Mouse (Mus musculus): ENCODE measurements around the gene Csdc2. TPM values are rescaled to one million over a fixed set of nuclear protein-coding genes. Genes with fewer than 3 reads are reported as not detected.

Gene Csdc2
- polyA plus RNA-seq, 1 experiment from 2014 or later = 0.59 TPM

DNA sequence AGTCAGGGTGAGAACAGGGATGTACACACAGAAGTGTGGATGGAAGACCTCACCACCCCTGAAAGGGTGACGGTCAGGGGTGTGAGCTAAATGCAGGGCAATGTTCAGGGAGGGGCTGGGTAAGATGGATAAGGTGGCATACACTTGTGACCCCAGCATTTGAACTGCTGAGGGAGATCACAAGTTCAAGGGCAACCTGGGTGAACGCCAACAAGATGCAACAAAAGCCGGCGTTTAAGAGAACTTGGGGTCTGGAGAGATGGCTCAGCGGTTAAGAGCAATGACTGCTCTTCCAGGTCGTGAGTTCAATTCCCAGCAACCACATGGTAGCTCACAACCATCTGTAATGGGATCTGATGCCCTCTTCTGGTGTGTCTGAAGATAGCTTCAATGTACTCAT is 18.2 kb downstream of the Csdc2 start:
- DNase-seq (no peak), ATAC-seq (no peak)
- no peaks in the 10 kb centered on the region for H3K9me3 ChIP-seq (ENCODE audit: low read length)
- H3K9ac ChIP-seq (replicated peaks) = no peak overlapping the region
- H3K27ac ChIP-seq (ENCODE audit: low read depth) = no peak overlapping the region
- WGBS (ENCODE audit: insufficient replicate concordance) = 89% methylated on average over 6 of the region's 6 CpGs
- H3K4me2 ChIP-seq (ENCODE audit: low read depth, low read length) = no peak overlapping the region
- no peak overlapping the region for H3K4me3 ChIP-seq (ENCODE audit: low read depth, low read length)
- H3K27me3 ChIP-seq (ENCODE audit: insufficient read depth, low read length) = no peaks in the 10 kb centered on the region
- H3K36me3 ChIP-seq (replicated peaks; ENCODE audit: insufficient read depth, low read length) = peaks cover 10% of the 10 kb centered on the region; the same call in 1 of the 2 replicates
- H3K4me1 ChIP-seq (ENCODE audit: insufficient read depth) = peaks cover 7% of the 10 kb centered on the region
- TF ChIP-seq EP300 (IDR thresholded peaks at IDR 0.05; ENCODE audit: low read depth) = no peak
- TF ChIP-seq CTCF (IDR thresholded peaks at IDR 0.05; ENCODE audit: low read depth) = no peak

DNA sequence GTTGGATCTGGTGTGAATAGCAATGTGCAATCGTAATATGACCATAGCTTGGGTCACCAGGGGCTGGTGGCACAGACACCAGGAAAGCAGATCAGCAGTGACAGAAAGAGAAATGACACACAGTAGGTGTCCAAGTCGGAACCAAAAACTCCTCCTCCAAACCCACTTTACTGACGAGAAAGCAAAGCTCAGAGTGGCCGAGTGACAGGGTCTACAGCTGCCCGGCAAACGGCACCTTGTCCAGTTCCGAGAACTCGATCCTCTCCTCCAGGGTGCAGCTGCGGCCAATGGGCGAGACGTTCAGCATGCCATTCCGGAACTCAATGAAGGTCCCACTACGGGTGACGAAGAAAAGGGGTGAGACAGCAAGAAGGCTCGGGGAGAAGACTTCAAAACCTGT is 18.9 kb downstream of the Csdc2 start:
- TF ChIP-seq EP300 (IDR thresholded peaks at IDR 0.05; ENCODE audit: low read depth) (no peak), CTCF (IDR thresholded peaks at IDR 0.05; ENCODE audit: low read depth) (no peak)
- Histone ChIP-seq H3K27me3 (ENCODE audit: insufficient read depth, low read length) (no peaks in the 10 kb centered on the region), H3K9ac (replicated peaks) (no peak overlapping the region), H3K4me2 (ENCODE audit: low read depth, low read length) (no peak overlapping the region), H3K9me3 (ENCODE audit: low read length) (no peaks in the 10 kb centered on the region), H3K4me3 (ENCODE audit: low read depth, low read length) (no peak overlapping the region), H3K4me1 (ENCODE audit: insufficient read depth) (peaks cover 14% of the 10 kb centered on the region), H3K27ac (ENCODE audit: low read depth) (no peak overlapping the region), H3K36me3 (replicated peaks; ENCODE audit: insufficient read depth, low read length) (peaks cover 10% of the 10 kb centered on the region; the same call in 1 of the 2 replicates)
- 93% methylated on average over 15 of the region's 15 CpGs for WGBS (ENCODE audit: insufficient replicate concordance)
- ATAC-seq = no peak
- no peak for DNase-seq

DNA sequence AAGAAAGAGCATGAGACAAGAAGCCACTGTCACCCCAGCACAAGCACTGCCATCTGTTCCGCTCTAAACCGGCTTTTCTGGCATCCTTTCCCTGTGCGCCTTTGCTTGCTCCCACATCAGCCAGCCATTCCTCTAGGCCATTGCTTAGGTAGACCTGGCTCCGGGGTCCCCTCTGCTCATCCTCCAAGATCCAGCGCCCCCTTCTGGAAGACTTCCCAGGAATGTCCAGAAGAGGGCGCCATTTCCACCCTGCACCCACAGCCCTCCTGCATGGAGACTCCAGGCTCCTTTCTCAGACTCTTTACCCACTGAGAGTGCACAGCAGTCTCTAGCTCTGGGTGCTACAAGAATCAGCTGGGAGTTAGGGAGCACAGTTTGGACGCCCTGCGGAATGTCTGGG is 19.9 kb downstream of the Csdc2 start:
- 62% methylated on average over 8 of the region's 8 CpGs for WGBS (ENCODE audit: insufficient replicate concordance)
- TF ChIP-seq CTCF (IDR thresholded peaks at IDR 0.05; ENCODE audit: low read depth) (peak; percentile 95), EP300 (IDR thresholded peaks at IDR 0.05; ENCODE audit: low read depth) (no peak)
- H3K9me3 ChIP-seq (ENCODE audit: low read length) = no peaks in the 10 kb centered on the region
- DNase-seq = peak; percentile 74
- no peak overlapping the region for H3K9ac ChIP-seq (replicated peaks)
- H3K27me3 ChIP-seq (ENCODE audit: insufficient read depth, low read length) = no peaks in the 10 kb centered on the region
- H3K27ac ChIP-seq (ENCODE audit: low read depth) = no peak overlapping the region
- ATAC-seq = no peak
- no peak overlapping the region for H3K4me2 ChIP-seq (ENCODE audit: low read depth, low read length)
- peaks cover 7% of the 10 kb centered on the region; the same call in 1 of the 2 replicates for H3K36me3 ChIP-seq (replicated peaks; ENCODE audit: insufficient read depth, low read length)
- peaks cover 16% of the 10 kb centered on the region for H3K4me1 ChIP-seq (ENCODE audit: insufficient read depth)
- no peak overlapping the region for H3K4me3 ChIP-seq (ENCODE audit: low read depth, low read length)

DNA sequence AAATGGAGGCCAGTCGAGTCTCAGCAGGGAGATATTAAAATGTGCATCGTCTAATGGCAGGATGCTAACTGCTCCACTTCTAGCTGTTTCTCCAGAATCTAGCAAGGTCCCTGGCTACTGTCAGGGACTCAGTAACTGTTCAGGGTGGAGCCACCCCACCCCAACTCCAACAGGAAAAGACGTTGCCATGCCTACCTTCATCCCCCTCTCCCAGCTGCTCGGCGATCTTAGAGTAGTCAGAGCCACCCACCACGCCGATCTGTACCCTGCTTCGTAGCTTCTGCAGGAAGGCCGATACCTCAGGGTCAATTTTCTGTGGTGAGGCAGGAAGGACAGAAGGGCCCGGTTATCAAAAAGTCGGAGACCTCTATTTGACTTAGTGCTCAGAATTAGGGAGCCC is 21.0 kb downstream of the Csdc2 start:
- Histone ChIP-seq H3K9me3 (ENCODE audit: low read length) (no peaks in the 10 kb centered on the region), H3K4me2 (ENCODE audit: low read depth, low read length) (no peak overlapping the region), H3K27ac (ENCODE audit: low read depth) (no peak overlapping the region), H3K4me3 (ENCODE audit: low read depth, low read length) (no peak overlapping the region), H3K4me1 (ENCODE audit: insufficient read depth) (peaks cover 16% of the 10 kb centered on the region), H3K36me3 (replicated peaks; ENCODE audit: insufficient read depth, low read length) (peaks cover 5% of the 10 kb centered on the region; the same call in 1 of the 2 replicates), H3K9ac (replicated peaks) (no peak overlapping the region), H3K27me3 (ENCODE audit: insufficient read depth, low read length) (0 out of 2 replicates have a peak, but pooled peaks cover under 1% of the 10 kb centered on the region)
- whole genome bisulfite sequencing (ENCODE audit: insufficient replicate concordance) = 85% methylated on average over 11 of the region's 11 CpGs
- TF ChIP-seq EP300 (IDR thresholded peaks at IDR 0.05; ENCODE audit: low read depth) (no peak), CTCF (IDR thresholded peaks at IDR 0.05; ENCODE audit: low read depth) (no peak)
- ATAC-seq = no peak
- DNase-seq = no peak

DNA sequence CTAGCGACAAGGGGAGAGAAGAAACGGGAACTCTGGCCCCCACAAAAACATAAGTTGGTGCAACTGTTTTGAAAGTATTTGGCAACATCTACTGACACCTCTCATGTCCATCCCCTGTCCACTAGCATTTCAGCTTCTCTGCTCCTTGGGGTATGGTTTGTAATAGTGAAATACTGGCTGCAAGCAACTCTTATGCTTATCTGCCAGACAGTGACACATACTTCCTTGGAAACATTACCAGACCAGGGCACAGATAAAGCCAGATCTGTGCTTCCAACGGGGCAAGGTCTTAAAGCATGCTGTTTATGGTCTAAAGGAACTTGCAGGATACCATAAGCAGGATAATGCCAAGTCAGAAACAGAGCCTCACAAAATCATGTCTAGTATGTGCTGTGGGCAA is 22.3 kb downstream of the Csdc2 start:
- ATAC-seq (no peak), DNase-seq (no peak)
- Histone ChIP-seq H3K9me3 (ENCODE audit: low read length) (no peaks in the 10 kb centered on the region), H3K27me3 (ENCODE audit: insufficient read depth, low read length) (0 out of 2 replicates have a peak, but pooled peaks cover 4% of the 10 kb centered on the region), H3K4me1 (ENCODE audit: insufficient read depth) (peaks cover 16% of the 10 kb centered on the region), H3K27ac (ENCODE audit: low read depth) (0 out of 2 replicates have a peak overlapping the region, but pooled peaks have one; percentile 25), H3K4me2 (ENCODE audit: low read depth, low read length) (peak overlapping the region; percentile 99; the same call in 1 of the 2 replicates), H3K36me3 (replicated peaks; ENCODE audit: insufficient read depth, low read length) (peaks cover 5% of the 10 kb centered on the region; the same call in 1 of the 2 replicates), H3K4me3 (ENCODE audit: low read depth, low read length) (no peak overlapping the region), H3K9ac (replicated peaks) (no peak overlapping the region)
- no peak for TF ChIP-seq EP300 (IDR thresholded peaks at IDR 0.05; ENCODE audit: low read depth)
- TF ChIP-seq CTCF (IDR thresholded peaks at IDR 0.05; ENCODE audit: low read depth) = no peak
- 46% methylated on average over 3 of the region's 3 CpGs for WGBS (ENCODE audit: insufficient replicate concordance)

DNA sequence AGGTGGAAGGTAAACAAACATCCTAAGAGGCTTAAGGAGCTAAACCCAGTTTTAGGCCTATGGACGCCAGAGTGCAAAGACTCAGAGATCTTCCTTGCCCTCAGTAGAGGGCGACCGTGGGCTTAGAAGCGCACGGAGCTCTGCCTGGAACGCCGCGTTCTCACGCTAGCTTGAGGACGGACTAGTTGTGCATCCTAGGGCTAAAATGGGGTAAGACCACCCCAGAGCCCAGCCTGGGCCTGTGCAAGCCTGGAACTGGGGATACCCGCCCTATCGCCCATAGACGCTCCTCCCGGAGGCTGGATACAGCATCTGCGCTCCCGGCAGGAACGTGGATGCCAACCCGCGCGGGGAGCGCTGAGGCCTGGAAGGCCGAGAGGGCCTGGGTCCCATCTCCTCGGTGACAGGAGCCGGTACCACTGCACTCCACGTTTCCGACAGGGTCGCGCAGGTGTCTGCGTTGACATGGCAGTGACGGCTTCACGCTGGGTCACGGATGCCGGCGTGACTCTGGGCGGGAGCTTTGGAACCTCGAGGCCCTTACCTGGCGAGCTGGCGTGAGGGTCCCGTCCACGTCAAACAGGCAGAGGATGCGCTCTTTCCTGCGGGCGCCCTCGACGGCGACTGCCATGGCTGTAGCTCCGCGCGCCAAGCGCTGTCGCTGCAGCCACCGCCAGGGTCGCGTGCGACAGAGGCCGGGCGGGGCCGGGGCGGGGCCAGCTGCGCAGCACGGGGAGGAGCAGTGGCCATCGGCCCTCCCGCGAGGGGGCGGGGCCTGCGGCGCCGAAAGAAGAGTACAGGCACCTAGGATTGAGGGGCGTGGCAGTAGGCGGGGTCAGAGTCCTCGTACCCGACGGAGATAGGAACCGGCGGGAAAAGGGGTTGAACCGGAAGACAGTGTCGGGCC is 23.9 kb downstream of the Csdc2 start, which contains the start of gene Pmm1:
TSS of gene Pmm1 (minus strand) at position 760 of the 907 bp plus-strand sequence.
- peak; percentile 98 for ATAC-seq
- Histone ChIP-seq H3K36me3 (replicated peaks; ENCODE audit: insufficient read depth, low read length) (no peaks in the 10 kb centered on the region), H3K9me3 (ENCODE audit: low read length) (no peaks in the 10 kb centered on the region), H3K27ac (ENCODE audit: low read depth) (peak within 1 kb of the TSS; percentile 76), H3K9ac (replicated peaks) (peak within 1 kb of the TSS; percentile 77), H3K4me3 (ENCODE audit: low read depth, low read length) (peak within 1 kb of the TSS; percentile 67), H3K4me2 (ENCODE audit: low read depth, low read length) (peak within 1 kb of the TSS; percentile 99), H3K27me3 (ENCODE audit: insufficient read depth, low read length) (0 out of 2 replicates have a peak, but pooled peaks cover 4% of the 10 kb centered on the region), H3K4me1 (ENCODE audit: insufficient read depth) (peaks cover 16% of the 10 kb centered on the region)
- WGBS (ENCODE audit: insufficient replicate concordance) = under 1% methylated on average over 71 of the region's 77 CpGs
- DNase-seq = peak; percentile 100
- no peak for TF ChIP-seq EP300 (IDR thresholded peaks at IDR 0.05; ENCODE audit: low read depth)
- TF ChIP-seq CTCF (IDR thresholded peaks at IDR 0.05; ENCODE audit: low read depth) = peak; percentile 91
